Mouse (Mus musculus): ENCODE data around the gene Poln.
A peak's percentile ranks its signal among the peaks of the same experiment; 100 is the strongest.

Poln gene

DNA sequence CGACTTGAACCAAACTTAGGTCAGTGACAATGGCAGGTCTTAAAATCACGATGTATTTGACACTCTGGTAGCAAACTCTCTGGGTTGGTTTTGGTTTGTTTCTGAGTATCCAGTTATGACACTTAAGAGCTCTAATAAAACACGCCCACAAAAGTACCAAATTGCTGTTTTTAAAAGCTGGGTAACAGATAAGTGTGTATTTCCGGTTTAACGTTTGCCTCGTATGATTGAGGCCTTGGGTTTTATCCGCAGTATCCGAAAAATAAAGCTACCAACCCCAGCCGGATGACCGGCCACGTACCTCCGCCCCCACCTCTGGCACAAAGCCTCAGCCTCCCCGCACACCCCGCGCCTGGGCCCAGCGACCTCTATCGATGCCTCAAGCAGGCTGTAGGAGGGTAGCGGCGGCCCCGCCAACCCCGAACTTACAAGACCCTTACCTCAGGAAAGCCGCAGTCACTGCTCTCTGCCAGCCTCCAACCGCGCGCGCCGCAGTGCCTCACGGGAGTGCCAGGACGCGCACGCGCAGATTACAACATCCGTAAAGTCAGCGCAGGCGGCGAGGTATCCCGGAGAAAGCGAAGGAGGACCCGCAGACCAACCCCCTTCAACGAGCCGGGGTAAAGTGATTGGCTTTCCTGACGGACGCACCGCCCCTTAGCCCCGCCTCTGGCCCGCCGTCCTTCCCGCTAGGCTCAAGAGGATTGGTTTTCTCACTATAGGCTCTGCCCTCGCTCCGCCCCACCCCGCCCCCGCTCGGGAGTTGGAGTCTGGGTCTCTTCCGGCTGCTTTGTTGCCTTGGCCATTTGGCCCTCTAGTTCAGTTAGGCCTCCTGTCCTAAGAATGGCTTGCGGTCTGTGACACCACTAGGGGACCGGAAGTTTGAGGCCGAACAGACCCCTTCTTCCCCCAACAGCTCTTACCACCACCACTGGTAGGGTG, at the start of gene Poln, which contains the start of gene Haus3:
Gene Poln, minus strand, starts transcription at position 499 of the 942 bp plus-strand sequence.
Gene Haus3, minus strand, starts transcription at position 578 of the 942 bp plus-strand sequence.
- peak; percentile 85 to 95 for DNase-seq (ENCODE audit: low spot score in 2 of 2)

- DNase-seq (ENCODE audit: low spot score in 2 of 2): no peak
Observed at GRCm38 (mm10) chr5:34218672-34219071, 49.4 kb upstream of the Poln start.

DNA sequence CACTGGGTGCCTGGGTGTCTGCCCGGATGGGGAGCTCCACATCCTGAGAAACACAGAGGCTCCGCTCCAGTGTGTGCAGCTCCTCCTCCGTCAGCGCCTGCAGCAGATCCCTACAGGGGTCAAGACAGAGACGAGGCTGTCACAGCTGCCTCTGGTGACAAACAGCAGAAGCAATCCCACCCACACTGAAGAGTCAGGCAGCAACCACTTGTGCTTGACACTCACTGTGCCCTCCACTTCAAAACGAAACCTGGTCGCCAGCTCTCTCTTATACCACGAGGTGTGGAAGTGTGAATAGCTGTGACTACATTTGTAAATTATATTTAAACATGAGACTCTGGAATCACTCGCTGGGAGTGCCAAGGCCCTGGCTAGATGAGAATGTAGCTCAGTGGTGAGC, 48.5 kb upstream of the Poln start:
- DNase-seq (ENCODE audit: low spot score in 2 of 2): no peak

GRCm38 (mm10) chr5:34216025-34216424, 46.8 kb upstream of the Poln start:
- no peak for DNase-seq (ENCODE audit: low spot score in 2 of 2)

GRCm38 (mm10) chr5:34213659-34214058, 44.4 kb upstream of the Poln start:
- DNase-seq (ENCODE audit: low spot score in 2 of 2): no peak

GRCm38 (mm10) chr5:34210279-34210678, 41.0 kb upstream of the Poln start:
- DNase-seq (ENCODE audit: low spot score in 2 of 2): peak in 1 of 2 experiments; percentile 75

- no peak for DNase-seq (ENCODE audit: low spot score in 2 of 2)
Observed at GRCm38 (mm10) chr5:34207503-34207902, 38.3 kb upstream of the Poln start.

DNA sequence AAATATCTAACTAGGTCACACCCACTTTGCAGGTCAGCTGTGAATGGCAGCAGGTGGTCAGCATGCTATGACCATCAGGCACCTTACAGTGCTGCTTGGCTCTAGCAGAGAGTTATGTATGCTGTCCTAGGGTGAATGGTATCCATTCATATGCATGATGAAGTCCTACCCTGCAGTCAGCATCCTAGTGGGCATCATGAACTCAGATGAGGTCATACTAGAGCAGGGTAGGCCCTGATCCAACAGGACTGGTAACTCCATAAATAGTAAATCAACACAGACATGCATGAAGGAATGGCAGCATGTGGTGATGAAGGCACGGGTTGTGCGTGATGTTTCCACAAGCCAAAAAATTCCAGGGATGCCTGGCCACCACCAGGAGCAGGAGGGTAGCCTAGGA, 36.5 kb upstream of the Poln start:
- DNase-seq (ENCODE audit: low spot score in 2 of 2): no peak

GRCm38 (mm10) chr5:34204911-34205310, 35.7 kb upstream of the Poln start:
- DNase-seq (ENCODE audit: low spot score in 2 of 2): peak in 1 of 2 experiments; percentile 32

GRCm38 (mm10) chr5:34202006-34202405, 32.8 kb upstream of the Poln start:
- no peak for DNase-seq (ENCODE audit: low spot score in 2 of 2)

DNA sequence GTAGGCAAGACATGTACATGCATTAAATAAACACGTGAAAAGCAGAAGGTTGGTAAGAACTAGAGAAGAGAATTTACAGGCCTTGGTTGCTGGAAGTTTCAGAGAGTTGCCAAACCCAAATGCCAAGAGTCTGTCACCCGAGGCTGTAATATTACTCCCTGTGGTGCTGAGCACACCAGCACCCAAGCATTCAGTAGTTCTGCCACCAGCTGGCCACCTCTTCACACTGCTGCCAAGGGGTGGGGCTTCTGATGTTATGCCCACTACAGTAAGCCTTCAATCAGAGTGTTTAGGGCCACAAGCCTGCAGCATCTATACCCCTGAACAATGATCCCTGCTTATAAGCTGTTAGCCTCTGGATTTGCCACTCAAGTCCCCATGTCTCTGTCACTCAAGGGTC, 32.1 kb upstream of the Poln start:
- DNase-seq (ENCODE audit: low spot score in 2 of 2): no peak

- DNase-seq (ENCODE audit: low spot score in 2 of 2): no peak
Observed at GRCm38 (mm10) chr5:34198615-34199014, 29.4 kb upstream of the Poln start.

- peak in 1 of 2 experiments; percentile 30 for DNase-seq (ENCODE audit: low spot score in 2 of 2)
Observed at GRCm38 (mm10) chr5:34197243-34197642, 28.0 kb upstream of the Poln start.

GRCm38 (mm10) chr5:34196423-34196822, 27.2 kb upstream of the Poln start:
- no peak for DNase-seq (ENCODE audit: low spot score in 2 of 2)

DNA sequence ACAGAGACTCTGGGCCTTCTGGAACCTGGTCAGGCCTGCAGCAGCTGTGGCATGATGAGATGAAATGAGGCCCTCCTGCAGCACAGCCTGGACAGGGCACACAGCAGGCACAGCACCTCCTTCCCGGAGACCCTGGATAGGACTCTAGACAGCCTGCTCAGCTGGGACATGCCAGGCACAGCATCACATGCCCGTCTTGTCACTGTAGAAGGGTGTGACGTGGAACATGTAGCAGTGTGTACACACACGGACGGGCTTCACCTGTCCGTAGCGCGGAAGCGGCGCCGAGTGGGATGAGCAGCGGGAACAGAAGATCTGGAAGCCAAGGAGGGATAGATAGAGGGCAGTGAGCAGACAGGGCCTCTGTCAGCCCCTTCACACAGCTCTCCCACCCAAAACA, 26.5 kb upstream of the Poln start:
- DNase-seq (ENCODE audit: low spot score in 2 of 2): no peak

DNA sequence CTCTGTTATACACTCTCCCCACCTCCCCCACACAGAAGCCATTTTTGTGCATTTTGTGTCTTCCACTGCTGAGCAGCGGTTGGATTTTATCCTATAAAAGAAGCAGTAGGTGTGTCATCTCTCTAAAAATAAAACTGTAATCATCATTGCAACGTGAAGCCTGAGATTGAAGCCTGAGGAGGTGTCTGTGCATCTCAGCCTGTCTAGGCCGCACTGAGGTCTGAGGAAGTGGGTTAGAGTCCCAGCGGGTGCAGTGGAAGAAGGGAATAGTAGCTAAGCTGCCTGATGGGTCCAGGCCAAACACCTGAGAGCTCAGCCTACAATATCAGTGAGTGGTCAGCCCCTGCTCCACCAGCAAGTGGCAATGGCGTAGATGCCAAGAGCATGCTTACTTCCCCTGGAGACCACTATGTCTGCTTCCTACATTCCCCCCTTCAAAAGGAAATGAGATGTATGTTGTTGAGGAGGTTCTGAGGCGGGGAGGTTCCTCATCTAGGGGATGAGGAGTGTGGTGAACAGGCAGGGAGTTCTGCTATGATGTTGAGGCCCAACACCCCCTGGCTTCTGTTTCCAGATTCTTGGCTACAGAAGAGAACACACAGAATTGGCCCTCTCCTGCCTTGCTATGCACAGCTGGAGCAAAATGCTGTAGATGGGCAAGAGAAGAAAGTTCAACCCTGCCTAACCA, 25.9 kb upstream of the Poln start:
- no peak for DNase-seq (ENCODE audit: low spot score in 2 of 2)

- DNase-seq (ENCODE audit: low spot score in 2 of 2): no peak
Observed at GRCm38 (mm10) chr5:34194426-34194825, 25.2 kb upstream of the Poln start.

DNA sequence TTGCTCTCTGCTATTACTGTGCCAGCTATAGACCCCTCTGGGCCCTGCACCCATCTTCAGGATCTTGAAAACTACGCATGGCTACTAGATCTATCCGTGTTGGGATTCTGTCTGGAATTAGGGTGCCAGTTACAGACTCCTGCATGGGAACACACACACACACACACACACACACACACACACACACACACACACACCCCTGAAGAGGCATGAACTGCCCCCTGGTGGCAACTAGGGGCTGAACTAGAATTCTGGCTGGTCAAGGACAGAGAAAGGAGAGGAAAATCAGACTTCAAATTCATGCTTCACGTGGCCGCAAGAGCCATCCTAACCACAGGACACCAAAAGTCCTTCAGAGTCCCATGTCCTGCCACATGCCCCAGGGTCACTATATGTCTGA, 22.6 kb upstream of the Poln start:
- no peak for DNase-seq (ENCODE audit: low spot score in 2 of 2)

DNA sequence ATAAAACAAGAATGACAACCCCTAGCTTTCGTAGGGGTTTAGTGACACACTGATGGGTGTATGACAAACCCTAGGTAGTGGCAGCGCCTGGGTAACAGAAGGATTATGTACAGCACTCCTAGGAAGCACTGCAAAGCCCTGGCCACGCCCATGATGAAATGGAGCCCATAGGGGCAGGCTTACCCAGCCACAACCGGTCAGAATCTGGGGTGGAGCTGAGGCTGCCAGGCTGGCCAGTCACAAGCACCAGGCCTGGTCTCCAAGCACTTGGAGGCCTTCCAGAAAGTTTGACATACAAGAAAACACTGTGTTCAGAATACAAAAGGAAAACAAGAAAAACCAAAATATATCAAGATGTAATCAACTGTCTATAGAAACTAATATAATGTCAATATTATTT, 21.8 kb upstream of the Poln start:
- no peak for DNase-seq (ENCODE audit: low spot score in 2 of 2)

DNA sequence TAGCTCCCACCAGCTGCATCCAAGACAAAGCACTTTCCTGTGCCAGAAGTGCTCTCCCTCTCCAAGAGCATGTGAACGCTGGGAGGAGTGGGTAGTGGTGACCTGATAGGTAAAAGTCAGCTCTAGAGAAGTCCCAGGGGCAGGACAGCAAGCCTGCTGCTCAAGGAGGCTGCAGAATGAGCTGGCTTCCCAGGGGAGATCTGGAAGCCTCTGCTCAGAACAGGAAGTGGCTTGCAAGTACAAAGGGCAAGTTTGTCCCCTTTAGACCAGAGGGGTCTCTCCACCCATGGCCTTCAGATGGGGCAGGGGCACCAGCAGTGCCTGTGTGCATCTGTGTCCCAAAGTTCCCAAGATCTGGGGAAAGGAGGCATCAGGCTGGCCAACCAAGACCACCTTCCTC, 20.3 kb upstream of the Poln start:
- DNase-seq (ENCODE audit: low spot score in 2 of 2): no peak

DNA sequence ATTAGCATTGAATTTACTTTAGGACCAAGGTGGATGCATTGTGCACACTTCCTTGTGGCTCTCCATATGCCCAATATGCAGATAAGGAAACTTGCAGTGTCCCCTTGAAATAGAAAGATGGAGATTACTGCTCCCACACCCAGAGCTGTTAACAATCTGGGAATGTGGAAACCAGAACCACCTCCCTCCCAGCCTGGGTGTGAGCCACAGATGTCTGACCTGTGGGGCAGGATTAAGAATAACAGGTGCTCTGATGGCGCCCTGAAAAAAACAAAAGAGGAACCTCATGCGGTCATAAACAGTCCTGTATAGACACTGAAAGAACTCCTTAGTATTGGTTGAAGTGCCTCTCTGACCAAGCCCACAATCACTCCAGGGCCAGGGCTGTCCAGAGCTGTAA, 19.6 kb upstream of the Poln start:
- DNase-seq (ENCODE audit: low spot score in 2 of 2): no peak

GRCm38 (mm10) chr5:34187601-34188316, 18.5 kb upstream of the Poln start, which contains the start of gene Mxd4:
Mxd4 (minus strand) TSS chr5:34187720.
- peak; percentile 96 to 99 for DNase-seq (ENCODE audit: low spot score in 2 of 2)

Data from cerebellum, postnatal 4 days (tissue).